Mouse (Mus musculus) limb, embryonic 11.5 days (tissue): ENCODE data around the gene Satb2. TPM values are rescaled to one million over a fixed set of nuclear protein-coding genes. Genes with fewer than 3 reads are reported as not detected.

Experiments used
- microRNA-seq: library from miRNA; unstranded; fragments of <30 nt; microRNA quantifications from one replicate; pipeline ENCODE4, GENCODE M21; 2016
- polyA plus RNA-seq: library from polyadenylated mRNA; unstranded; fragments of >200 nt; fragmentation: Nextera tagmentation; extraction: Ambion mirVana; gene quantifications from 2 replicates; pipeline ENCODE4 v1.2.1, GENCODE M21; 2014

Gene Satb2
- polyA plus RNA-seq, 1 experiment from 2014 or later, result 1.5 TPM

Small RNA genes lying within 50 kb of the gene (microRNA-seq; reads per million reads assigned to microRNA genes)
- gene Gm23943, result not detected
